Mouse (Mus musculus) mouse embryonic stem cell (cell line): ENCODE measurements around the gene Thbs4.

ENCODE experiments used
- in situ Hi-C, 2 experiments: fragments of 300-500 bp; cut with MboI; formaldehyde crosslinking; loops; 1 replicate in 1 of 2; 3 replicates in 1 of 2; pipeline ENCODE4 v1.14.3; 2019 to 2020; ENCODE audit warnings: low sequenced_read_pairs in 2 of 2, low pct_unique_long_range_greater_than_20kb in 1 of 2, mixed read lengths in 1 of 2; ENCODE audit not compliant: unreplicated experiment in 1 of 2

Gene Thbs4

DNA sequence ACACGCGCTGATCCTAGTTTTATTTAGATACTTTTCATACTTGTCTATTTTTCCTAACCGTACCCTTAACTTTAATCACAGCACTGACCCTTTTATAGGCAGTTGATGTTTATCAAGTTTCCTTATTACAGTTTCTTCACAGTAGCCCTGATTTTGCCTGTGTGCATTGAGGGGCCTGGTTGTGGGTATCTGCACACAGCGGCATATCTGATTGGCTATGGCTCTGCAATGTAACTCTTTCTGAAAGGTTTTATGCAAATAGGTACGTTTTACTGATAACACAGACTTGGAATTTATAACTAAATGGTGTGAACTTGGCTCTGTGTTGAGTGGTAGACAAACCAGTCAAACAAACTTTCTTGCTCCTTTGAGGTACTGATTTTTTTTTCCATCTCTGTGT, 23.1 kb downstream of the Thbs4 start:
- in situ Hi-C loops = loop anchor here in 1 of 2 experiments (25.0 kb wide), 1 partner anchor 466 kb away; no protein-coding TSS in a partner anchor

DNA sequence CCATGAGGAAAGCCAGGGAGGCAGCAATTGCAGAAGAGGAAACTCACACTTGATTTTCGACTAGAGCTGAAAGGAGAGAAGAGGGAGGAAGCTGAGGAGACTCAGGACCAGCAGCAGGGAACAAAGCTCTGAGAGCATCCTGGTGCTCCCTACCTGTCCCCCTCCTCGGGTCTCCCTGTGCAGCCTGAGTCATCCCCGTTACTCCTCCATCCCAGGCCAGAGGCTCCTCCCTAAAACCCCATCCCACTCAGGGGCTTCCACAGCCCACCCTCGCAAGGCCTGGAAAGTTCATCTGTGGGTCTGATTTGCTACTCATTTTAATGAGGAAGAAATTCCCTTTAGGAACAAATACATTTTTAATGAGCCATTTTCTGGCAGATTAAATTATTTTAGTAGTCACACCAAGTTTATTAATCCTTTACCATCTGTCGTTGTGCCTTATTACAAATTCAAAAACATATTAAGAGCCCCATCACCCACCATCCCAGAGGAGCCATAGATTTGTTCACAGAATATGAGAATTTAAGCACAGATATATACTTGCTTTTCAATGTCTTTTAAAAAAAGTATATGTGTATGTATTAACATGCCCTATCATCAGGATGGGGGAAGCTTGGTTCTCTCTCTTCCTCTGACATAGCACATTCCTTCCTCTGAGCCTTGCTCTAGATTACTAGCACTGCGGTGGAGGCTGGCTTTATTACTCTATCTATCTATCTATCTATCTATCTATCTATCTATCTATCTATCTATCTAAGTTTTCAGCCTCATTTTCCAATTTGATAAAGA, 29.0 kb downstream of the Thbs4 start:
- in situ Hi-C loops = loop anchor here in 1 of 2 experiments (25.0 kb wide), 1 partner anchor 472 kb away; no protein-coding TSS in a partner anchor

DNA sequence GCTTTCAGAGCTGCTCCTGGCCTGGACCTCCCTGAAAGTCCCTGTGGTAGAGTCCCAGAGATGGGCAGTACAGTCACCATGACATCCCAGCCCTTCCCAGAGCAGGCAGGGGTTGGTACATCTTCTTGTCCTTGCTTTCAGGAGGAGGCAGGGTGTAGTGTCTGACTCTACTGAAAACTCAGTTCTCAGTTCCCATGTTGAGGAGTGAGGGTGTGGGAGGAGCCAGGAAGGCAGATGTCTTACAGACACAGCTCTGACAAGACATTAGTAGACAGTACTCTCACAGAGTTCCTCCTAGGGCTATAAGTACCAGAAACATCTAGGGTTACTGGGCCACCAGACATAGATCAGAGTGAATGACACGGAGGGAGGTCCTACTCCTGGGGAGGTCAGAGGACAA, 32.3 kb downstream of the Thbs4 start:
- in situ Hi-C loops = loop anchor here in 1 of 2 experiments (25.0 kb wide), 1 partner anchor 475 kb away; no protein-coding TSS in a partner anchor

DNA sequence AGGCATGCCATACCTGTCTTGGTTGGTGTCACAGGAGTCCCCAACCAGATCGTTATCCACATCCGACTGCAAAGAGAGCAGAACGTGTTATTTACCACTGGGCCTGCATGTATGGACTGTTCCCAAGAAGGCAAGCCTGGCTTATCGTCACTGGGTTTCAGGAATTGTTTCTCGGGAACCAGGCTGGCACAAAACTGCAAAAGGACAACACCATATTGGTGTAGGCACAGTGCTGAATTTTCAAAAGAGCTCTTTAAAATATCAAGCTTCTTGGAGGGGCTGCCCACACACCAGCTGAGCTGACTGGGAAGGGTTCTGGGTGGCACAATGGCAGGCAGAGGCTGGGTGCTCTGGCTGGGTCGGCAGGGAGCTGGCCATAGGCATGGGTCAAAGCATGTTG, 34.1 kb downstream of the Thbs4 start:
- in situ Hi-C loops = loop anchor here in 1 of 2 experiments (25.0 kb wide), 1 partner anchor 477 kb away; no protein-coding TSS in a partner anchor

DNA sequence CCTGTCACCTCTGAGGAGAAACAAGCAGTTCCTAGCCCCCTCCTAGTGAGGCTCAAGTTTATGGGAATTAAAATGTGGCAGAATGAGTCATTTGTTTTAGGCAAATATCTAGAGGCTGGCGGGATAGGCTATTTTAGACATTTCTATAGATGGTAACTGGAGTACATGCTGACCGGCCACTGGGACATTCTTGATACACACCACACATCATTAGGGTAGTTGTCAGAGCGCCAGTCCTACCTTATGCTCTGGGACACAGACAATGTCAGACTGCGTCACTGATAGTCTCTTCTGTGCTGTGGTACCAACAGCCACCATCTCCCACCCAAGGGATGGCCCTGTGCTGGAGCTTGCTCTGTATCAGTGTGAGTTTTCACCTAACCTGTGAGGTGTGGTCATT, 35.5 kb downstream of the Thbs4 start:
- in situ Hi-C loops = loop anchor here in 1 of 2 experiments (25.0 kb wide), 1 partner anchor 478 kb away; no protein-coding TSS in a partner anchor

DNA sequence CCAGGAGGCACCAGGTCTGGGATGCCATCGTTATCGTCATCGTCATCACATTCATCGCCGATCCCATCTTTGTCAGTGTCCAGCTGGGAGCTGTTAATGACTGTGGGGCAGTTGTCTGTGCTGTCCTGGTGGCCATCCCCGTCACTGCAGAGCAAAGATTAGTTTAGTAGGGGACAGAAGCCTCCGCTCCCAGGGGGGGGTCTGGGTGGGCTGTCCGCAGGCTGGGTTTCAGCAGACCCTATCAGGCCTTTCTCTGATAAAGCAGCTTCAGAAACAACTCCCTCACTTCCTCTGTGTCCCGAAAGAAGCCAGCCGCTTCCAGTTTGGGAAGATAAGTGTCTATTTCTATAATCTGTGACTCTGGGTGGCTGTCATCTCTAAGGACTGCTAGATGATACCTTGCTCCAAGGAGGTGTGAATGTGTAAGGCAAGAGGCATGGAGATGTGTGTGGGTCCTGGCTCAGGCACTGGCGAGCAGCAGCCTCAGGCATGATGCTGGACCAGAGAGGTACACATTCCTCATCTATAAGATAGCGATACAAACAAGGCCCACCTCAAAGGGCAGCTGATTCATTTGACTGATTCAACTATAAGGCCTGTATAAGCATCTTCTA, 36.5 kb downstream of the Thbs4 start:
- in situ Hi-C loops = loop anchor here in 1 of 2 experiments (25.0 kb wide), 1 partner anchor 479 kb away; no protein-coding TSS in a partner anchor

DNA sequence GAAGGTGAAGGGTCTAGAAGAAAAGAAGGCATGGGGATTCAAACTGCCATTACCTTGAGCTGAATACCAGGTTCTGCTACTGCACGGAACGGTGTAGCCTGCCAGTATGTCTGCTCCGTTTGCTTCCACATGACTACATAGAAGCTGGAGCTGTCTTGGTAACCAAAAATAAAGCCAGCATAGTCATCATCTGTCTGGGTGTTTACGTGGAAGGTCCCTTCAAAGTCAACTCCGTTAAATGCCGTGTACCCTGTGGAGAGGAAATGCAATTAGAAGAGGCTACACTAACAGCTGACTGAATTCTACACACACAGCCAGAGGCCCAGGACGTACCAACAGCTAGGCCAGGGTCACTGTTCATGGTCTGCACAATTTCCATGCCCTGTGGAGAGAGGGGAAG, 39.6 kb downstream of the Thbs4 start:
- in situ Hi-C loops = loop anchor here in 1 of 2 experiments (25.0 kb wide), 1 partner anchor 482 kb away; no protein-coding TSS in a partner anchor

DNA sequence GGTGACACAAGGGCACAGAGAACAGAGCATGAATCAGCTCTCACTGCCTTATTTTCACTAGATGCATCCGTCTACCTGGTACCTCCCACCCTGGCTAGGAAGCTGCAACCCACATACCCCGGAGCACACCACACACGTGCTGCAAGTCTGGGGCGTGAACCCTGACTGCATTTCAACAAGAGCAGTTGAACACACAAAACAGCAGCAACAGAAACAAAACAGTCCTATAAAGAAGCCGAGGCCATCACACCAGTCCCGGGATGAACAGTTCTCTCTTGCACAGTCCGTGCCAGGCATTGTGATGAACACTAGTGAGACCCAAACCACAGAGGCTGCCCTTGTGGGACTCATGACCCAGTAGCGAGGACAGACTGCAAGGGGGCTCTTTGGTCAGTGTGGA, 40.9 kb downstream of the Thbs4 start:
- in situ Hi-C loops = loop anchor here in 1 of 2 experiments (25.0 kb wide), 1 partner anchor 484 kb away; no protein-coding TSS in a partner anchor

DNA sequence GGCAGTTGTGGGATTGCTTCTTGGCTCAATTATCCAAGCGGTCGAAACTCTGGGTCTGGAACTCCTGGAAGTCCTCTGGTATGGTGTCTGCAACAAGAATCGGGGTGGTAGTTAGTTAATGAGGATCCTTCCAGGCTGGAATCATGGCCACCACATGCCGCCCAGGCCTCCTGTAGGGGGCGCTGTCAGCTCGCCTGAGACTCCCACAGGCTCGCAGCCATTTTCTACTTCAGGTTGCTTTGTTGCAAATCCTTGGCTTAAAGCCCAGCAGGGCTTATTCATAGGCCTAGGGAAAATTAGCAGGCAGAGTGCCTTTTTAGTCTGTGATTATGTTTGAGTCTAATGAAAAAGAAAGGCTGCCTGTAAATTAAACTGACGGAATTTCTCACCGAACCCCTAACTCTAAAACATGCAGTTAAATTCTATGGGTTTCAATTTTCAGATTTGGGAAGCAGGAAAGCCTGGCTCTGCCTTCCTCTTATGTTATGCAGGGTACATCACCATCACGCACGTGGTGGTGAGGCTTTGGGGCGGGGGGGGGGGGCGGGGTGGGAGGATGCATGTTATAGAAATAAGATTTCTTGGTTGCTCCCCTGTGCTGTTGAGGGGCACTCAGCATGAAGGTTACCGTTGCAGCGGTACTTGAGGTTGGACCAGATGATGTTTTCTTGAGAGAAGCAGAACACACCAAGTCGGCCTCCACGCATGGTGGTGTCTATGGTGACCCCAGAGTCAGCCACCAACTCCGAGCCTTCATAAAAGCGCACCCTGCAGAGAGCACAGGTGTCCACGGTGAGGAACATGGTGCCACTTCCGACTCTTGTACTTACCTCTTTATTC, 42.7 kb downstream of the Thbs4 start:
- in situ Hi-C loops = loop anchor here in 1 of 2 experiments (25.0 kb wide), 1 partner anchor 485 kb away; no protein-coding TSS in a partner anchor

DNA sequence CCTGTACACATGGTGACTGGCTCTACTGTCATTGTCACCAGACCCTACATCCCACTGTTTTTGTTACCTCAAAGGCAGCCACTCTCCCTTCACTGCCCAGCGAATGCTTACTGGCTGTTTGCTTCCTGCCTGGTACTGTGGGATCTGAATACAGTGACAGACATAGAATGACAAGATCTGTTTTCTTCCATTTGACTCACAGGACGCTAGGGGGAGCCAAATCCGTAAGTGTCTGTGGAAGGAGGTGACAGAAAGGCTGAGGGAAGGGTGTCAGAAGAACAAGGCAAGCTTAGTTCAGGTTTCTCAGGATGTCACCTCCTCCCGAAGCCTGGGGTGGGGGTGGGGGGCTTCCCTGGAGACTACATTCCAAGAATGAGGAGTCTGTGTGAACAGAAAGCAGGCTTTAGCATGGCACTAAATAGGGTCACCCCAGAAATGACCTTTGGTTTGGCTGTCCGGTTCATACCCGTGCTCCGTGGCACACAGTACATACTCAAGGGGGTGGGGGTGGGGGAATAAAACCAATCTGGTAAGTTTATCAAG, 43.6 kb downstream of the Thbs4 start:
- in situ Hi-C loops = loop anchor here in 1 of 2 experiments (25.0 kb wide), 1 partner anchor 486 kb away; no protein-coding TSS in a partner anchor

DNA sequence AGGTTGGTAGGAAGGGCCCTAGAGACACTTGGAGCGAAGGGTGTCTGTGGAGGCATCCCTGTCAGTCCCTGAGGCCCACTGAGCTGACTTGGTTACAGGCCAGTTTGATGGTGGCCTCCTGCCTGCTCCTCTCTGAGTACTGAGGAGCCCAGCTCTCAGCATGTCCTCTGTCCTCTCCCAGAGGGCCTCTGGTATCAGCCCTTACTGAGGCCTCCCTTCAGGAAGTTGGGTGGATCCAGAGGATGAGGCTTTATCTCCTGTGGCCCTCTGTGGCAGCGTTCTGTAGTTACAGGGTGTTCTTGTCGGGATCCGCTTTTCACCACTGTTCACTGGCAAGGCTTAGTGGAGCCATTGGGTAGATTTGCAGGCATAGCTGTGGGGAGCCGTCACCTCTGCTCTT, 51.3 kb downstream of the Thbs4 start:
- in situ Hi-C loops = loop anchor here (5.0 to 25.0 kb wide), 3 partner anchors 166 to 831 kb away; partner anchors contain the start of gene Spz1 (in 2 of the 2)

DNA sequence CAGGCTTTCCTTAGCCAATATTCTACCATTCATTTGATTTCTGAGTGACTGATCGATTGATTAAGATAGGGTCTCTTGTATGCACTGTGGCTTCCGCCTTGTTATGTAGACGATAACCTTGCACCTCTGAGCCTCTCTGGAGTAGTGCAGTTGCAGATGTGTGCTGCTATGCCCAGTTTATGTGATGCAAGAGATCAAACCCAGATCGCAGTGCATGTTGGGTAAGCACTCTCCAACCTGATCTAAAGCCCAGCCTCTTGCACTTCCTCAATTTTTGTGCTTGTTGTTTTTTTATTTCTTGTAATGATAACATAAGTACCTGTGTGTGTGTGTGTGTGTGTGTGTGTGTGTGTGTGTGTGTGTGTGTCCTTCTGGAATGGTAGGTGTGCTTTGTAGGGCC, 51.7 kb downstream of the Thbs4 start:
- in situ Hi-C loops = loop anchor here (5.0 to 25.0 kb wide), 3 partner anchors 166 to 831 kb away; partner anchors contain the start of gene Spz1 (in 2 of the 2)

DNA sequence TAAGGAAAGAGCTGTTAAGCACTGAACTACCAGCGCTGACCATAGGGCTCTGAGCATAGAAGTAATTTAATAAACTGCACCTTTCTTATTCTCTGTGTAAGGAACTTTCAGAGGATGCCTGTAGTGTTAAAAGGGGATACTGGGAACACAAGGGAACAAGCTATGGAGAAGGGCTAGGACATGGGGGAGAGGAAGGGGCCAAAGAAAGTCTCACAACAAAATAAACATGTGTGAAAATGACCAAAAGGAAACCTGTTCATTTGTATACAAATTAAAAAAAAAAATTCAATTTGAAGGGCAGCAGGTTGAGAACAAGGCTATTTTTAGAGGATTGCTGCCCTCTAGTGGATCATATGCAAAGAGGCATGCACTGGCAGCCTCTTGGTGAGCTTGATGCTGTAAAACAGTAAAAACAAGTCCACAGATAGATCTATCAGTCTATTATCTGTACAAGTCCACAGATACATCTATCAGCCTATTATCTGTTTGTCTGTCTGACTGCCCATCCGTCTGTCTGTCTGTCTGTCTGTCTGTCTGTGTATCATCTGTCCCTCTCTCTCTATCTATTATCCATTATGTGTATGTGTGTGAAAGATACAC, 53.8 kb downstream of the Thbs4 start:
- in situ Hi-C loops = loop anchor here (5.0 to 25.0 kb wide), 3 partner anchors 163 to 828 kb away; partner anchors contain the start of gene Spz1 (in 2 of the 2)

DNA sequence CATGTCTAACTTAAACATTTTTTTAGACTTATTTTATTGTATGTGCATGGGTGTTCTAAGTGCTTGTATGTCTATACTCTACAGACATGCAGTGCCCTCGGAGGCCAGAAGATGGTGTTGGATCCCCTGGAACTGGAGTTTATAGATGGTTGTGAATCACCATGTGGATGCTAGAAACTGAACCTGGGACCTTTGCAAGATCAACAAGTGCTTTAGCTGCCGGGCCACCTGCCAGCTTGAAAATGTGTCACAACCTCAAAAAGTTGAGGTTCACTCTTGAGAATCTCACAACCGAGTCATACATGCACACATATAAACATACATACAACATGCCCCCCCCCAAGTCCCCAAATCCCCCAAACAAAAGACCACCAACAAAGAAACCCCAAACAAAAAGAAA, 54.8 kb downstream of the Thbs4 start:
- in situ Hi-C loops = loop anchor here (5.0 to 25.0 kb wide), 3 partner anchors 163 to 828 kb away; partner anchors contain the start of gene Spz1 (in 2 of the 2)

DNA sequence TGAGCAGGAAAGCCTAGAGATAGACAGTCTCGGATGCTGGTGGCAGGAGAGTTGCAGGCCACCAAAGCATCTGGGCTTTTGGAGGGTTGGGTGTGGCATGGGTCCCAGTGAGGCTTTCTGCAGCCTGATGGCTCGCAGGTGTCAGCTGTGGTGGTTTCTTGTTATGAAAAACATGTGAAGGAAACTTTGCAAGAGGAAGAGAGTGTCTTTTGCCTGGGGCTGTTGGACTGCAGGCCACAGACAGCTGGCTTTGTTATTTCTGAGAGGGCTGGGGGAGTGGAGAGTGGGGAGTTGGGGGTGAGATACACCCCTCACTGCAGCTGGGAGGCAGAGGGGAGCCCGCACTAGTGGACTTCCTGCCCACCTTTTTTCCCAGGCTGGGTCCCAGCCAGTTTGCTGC, 55.8 kb downstream of the Thbs4 start:
- in situ Hi-C loops = loop anchor here in 1 of 2 experiments (25.0 kb wide), 1 partner anchor 827 kb away; no protein-coding TSS in a partner anchor

DNA sequence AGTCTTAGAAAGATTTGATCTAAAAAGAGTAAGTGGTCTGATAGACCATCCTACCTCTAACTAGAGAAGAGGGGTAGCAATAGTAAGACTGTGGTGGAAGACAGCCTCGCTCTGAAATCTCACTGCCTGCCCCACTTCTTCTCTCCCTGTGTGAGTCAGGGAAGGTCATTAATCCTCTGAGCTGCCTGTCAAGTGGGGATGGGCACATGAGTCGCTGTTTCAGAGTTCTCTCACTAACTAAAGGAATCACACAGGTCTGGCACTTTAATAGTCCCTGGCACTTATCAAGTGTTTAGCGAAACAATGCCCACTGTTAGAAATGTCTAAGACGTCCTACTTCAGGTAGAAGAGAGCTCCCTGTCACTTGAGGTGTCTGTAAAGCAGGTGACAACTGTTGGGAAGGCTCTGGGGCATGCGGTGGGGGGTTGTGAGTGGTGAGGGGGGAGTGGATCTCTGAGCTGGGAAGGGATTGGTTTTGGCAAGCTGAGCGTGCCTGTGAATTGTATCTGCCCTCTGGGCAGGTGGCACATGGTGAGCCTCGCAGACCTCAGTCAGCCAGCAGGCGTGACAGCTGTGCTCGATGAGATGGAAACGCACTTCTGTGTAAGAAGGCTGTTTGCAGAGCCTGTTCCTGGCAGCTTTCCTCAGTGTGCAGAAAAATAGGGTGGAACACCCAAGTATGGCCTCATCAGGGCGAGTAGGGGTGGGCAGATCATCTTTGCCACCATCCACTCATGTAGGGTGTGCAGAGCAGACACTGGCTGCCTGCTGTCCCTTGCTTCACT, 57.9 kb downstream of the Thbs4 start:
- in situ Hi-C loops = loop anchor here in 1 of 2 experiments (25.0 kb wide), 1 partner anchor 824 kb away; no protein-coding TSS in a partner anchor
